Mouse (Mus musculus) thymus, adult 2 months (tissue): Measurements from ENCODE around the gene Otof. TPM values are rescaled to one million over a fixed set of nuclear protein-coding genes. Genes with fewer than 3 reads are reported as not detected.

Experiments used
- DNase-seq: peaks from one replicate; pipeline ENCODE4 v3.0.0; 2021
- H3K27ac ChIP-seq: fragments of 200-500 bp; 2 replicates; pipeline ENCODE4 v1.5.1; 2012; ENCODE audit warnings: low read length, control low read depth; ENCODE audit not compliant: control insufficient read depth, insufficient read depth
- H3K27me3 ChIP-seq: fragments of 200-500 bp; 2 replicates; pipeline ENCODE4 v1.6.1; 2012; ENCODE audit warnings: mild to moderate bottlenecking, low read length, moderate library complexity, mixed read lengths; ENCODE audit not compliant: control insufficient read depth, insufficient read depth
- H3K36me3 ChIP-seq: fragments of 200-500 bp; 2 replicates; pipeline ENCODE4 v1.6.1; 2012; ENCODE audit warnings: mild to moderate bottlenecking, low read length, moderate library complexity; ENCODE audit not compliant: control insufficient read depth, insufficient read depth
- H3K4me1 ChIP-seq: fragments of 200-500 bp; replicated peaks from 2 replicates; pipeline ENCODE4 v1.6.1; 2012; ENCODE audit warnings: low read length; ENCODE audit not compliant: control insufficient read depth, insufficient read depth
- H3K4me3 ChIP-seq: fragments of 200-500 bp; 2 replicates; pipeline ENCODE4 v1.5.1; 2012; ENCODE audit warnings: mild to moderate bottlenecking, low read length, control low read depth, moderate library complexity; ENCODE audit not compliant: control insufficient read depth, insufficient read depth
- CTCF ChIP-seq: fragments of 200-500 bp; IDR thresholded peaks from 2 replicates; pipeline ENCODE4 v1.5.1; 2012; ENCODE audit warnings: mild to moderate bottlenecking, control low read depth, low read length, moderate library complexity, borderline replicate concordance; ENCODE audit not compliant: control insufficient read depth, poor library complexity, insufficient read depth; ENCODE audit errors: extremely low read depth
- POLR2A ChIP-seq: fragments of 200-500 bp; IDR thresholded peaks from 2 replicates; pipeline ENCODE4 v1.6.1; 2012; ENCODE audit warnings: mild to moderate bottlenecking, low read length, control low read depth, moderate library complexity; ENCODE audit not compliant: control insufficient read depth, poor library complexity, insufficient read depth; ENCODE audit errors: extremely low read depth
- WGBS: fragments of 180-500 bp; shearing (Covaris S2); methylation state at CpG from one replicate; pipeline ENCODE4 v1.1.7; 2018; 5-methylcytosine and 5-hydroxymethylcytosine counted together
- polyA plus RNA-seq: library from polyadenylated mRNA; depleted of rRNA; stranded (reverse); fragments of >200 nt; gene quantifications from 2 replicates; pipeline ENCODE4 v1.2.3, GENCODE M21; 2012

Otof gene
- polyA plus RNA-seq, 1 experiment, result 0.94 TPM

- Histone ChIP-seq H3K36me3 (no peaks in the 10 kb centered on the region), H3K27ac (no peak overlapping the region), H3K4me1 (no peaks in the 10 kb centered on the region), H3K27me3 (no peaks in the 10 kb centered on the region), H3K4me3 (no peak overlapping the region)
- no peak for TF ChIP-seq POLR2A
- no peak for TF ChIP-seq CTCF
- DNase-seq, result no peak
- 65% methylated on average over 5 of the region's 5 CpGs for WGBS
Observed at GRCm38 (mm10) chr5:30442196-30442595, 19.5 kb downstream of the Otof start.

- 91% methylated on average over 8 of the region's 8 CpGs for WGBS
- DNase-seq, result no peak
- H3K27ac ChIP-seq, result no peak overlapping the region
- no peaks in the 10 kb centered on the region for H3K27me3 ChIP-seq
- H3K4me3 ChIP-seq, result no peak overlapping the region
- H3K36me3 ChIP-seq, result no peaks in the 10 kb centered on the region
- H3K4me1 ChIP-seq, result no peaks in the 10 kb centered on the region
- TF ChIP-seq POLR2A (no peak), CTCF (no peak)
Observed at GRCm38 (mm10) chr5:30440308-30440906, 21.3 kb downstream of the Otof start.

GRCm38 (mm10) chr5:30438931-30439330 is 22.8 kb downstream of the Otof start:
- WGBS, result 52% methylated on average over 2 of the region's 2 CpGs

GRCm38 (mm10) chr5:30427406-30427805 is 34.3 kb downstream of the Otof start:
- H3K36me3 ChIP-seq, result no peaks in the 10 kb centered on the region
- no peak overlapping the region for H3K27ac ChIP-seq
- TF ChIP-seq POLR2A (no peak), CTCF (no peak)
- no peaks in the 10 kb centered on the region for H3K27me3 ChIP-seq
- WGBS, result 94% methylated on average over 6 of the region's 6 CpGs
- H3K4me1 ChIP-seq, result no peaks in the 10 kb centered on the region
- H3K4me3 ChIP-seq, result no peak overlapping the region
- no peak for DNase-seq

More at GRCm38 (mm10) chr5:30438931-30439330, 22.8 kb downstream of the Otof start:
- Histone ChIP-seq H3K27ac (no peak overlapping the region), H3K4me1 (no peaks in the 10 kb centered on the region), H3K27me3 (no peaks in the 10 kb centered on the region), H3K4me3 (no peak overlapping the region), H3K36me3 (no peaks in the 10 kb centered on the region)
- no peak for TF ChIP-seq POLR2A
- TF ChIP-seq CTCF, result no peak
- DNase-seq, result no peak

GRCm38 (mm10) chr5:30423572-30424244 is 38.0 kb downstream of the Otof start:
- no peaks in the 10 kb centered on the region for H3K4me1 ChIP-seq
- H3K27me3 ChIP-seq, result no peaks in the 10 kb centered on the region
- H3K4me3 ChIP-seq, result no peak overlapping the region
- WGBS, result 38% methylated on average over 8 of the region's 8 CpGs
- no peak overlapping the region for H3K27ac ChIP-seq
- DNase-seq, result peak; percentile 44
- TF ChIP-seq POLR2A (no peak), CTCF (0 out of 2 replicates have a peak, but pooled peaks have one; percentile 17)
- no peaks in the 10 kb centered on the region for H3K36me3 ChIP-seq

DNA sequence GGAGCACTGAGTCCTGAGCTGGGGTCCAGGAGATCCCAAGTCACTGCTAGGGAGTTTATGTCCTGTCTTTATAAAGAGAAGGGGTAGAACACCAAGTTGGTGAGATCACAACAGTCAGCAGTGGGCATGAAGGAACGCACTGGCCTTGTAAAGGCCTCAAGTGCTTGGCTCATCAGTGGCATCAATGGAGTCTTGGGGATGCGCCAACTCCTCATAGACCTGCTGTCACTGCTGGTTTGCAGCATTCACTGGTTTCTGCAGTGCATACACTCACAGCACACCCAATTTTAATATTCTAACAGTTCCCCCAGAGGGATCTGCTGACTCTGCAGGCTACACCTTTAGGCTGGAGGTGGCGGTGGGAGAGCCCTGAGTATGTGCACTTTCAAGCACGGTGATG is 38.6 kb downstream of the Otof start:
- Histone ChIP-seq H3K27me3 (no peaks in the 10 kb centered on the region), H3K36me3 (no peaks in the 10 kb centered on the region), H3K4me3 (no peak overlapping the region), H3K27ac (no peak overlapping the region), H3K4me1 (no peaks in the 10 kb centered on the region)
- DNase-seq, result no peak
- TF ChIP-seq CTCF (no peak), POLR2A (no peak)
- 86% methylated on average over 4 of the region's 4 CpGs for WGBS
